Mouse (Mus musculus) MEL (cell line): Measurements from ENCODE around the gene Vsig10l. TPM values are rescaled to one million over a fixed set of nuclear protein-coding genes. Genes with fewer than 3 reads are reported as not detected.

Experiments
- DNase-seq: peaks from one replicate; pipeline ENCODE4 v3.0.0; 2011; ENCODE audit warnings: low read depth, low spot score
- H3K27ac ChIP-seq: 2 replicates; pipeline ENCODE4 v1.5.1; 2012; ENCODE audit warnings: low read depth, mild to moderate bottlenecking, control low read depth, low read length, moderate library complexity; ENCODE audit not compliant: control insufficient read depth
- H3K27me3 ChIP-seq, 2 experiments: fragments of 150-350 bp in 1 of 2; sonication (generic) in 1 of 2; 2 replicates each; pipeline ENCODE4 v1.6.1; 2012; ENCODE audit warnings: low read length in 2 of 2, mild to moderate bottlenecking in 2 of 2, improper control_type of control experiment in 1 of 2, moderate library complexity in 1 of 2; ENCODE audit not compliant: insufficient read depth in 2 of 2, control insufficient read depth in 1 of 2
- H3K36me3 ChIP-seq, 2 experiments: 2 replicates each; pipeline ENCODE4 v1.6.1; 2012 to 2014; ENCODE audit warnings: low read length in 2 of 2, improper control_type of control experiment in 1 of 2, inconsistent platforms in 1 of 2, mild to moderate bottlenecking in 1 of 2; ENCODE audit not compliant: insufficient read depth in 2 of 2, control insufficient read depth in 1 of 2
- H3K4me1 ChIP-seq, 2 experiments: fragments of 150-350 bp in 1 of 2; sonication (generic) in 1 of 2; 2 replicates each; pipeline ENCODE4 v1.6.1; 2012; ENCODE audit warnings: low read length in 2 of 2, improper control_type of control experiment in 1 of 2, mild to moderate bottlenecking in 1 of 2; ENCODE audit not compliant: insufficient read depth in 2 of 2, control insufficient read depth in 1 of 2
- H3K4me3 ChIP-seq, 2 experiments: fragments of 150-350 bp in 1 of 2; sonication (generic) in 1 of 2; 2 replicates each; pipeline ENCODE4 v1.5.1; 2012; ENCODE audit warnings: low read depth in 2 of 2, low read length in 2 of 2, mild to moderate bottlenecking in 2 of 2, moderate library complexity in 2 of 2, control low read depth in 1 of 2, improper control_type of control experiment in 1 of 2; ENCODE audit not compliant: control insufficient read depth in 1 of 2, insufficient read depth in 1 of 2
- H3K79me2 ChIP-seq: 2 replicates; pipeline ENCODE4 v1.6.1; 2012; ENCODE audit warnings: mild to moderate bottlenecking, low read length, moderate library complexity; ENCODE audit not compliant: control insufficient read depth, poor library complexity, insufficient read depth
- H3K9ac ChIP-seq: 2 replicates; pipeline ENCODE4 v1.6.1; 2012; ENCODE audit warnings: low read depth, mild to moderate bottlenecking, control low read depth, low read length, moderate library complexity; ENCODE audit not compliant: control insufficient read depth, poor library complexity, severe bottlenecking
- H3K9me3 ChIP-seq: fragments of 150-350 bp; sonication (generic); replicated peaks from 2 replicates; pipeline ENCODE4 v1.6.1; 2012; ENCODE audit warnings: mild to moderate bottlenecking, low read length, improper control_type of control experiment, moderate library complexity; ENCODE audit not compliant: insufficient read depth
- BHLHE40 ChIP-seq: IDR thresholded peaks from 2 replicates; pipeline ENCODE4 v1.6.1; 2012; ENCODE audit warnings: low read depth, mild to moderate bottlenecking, inconsistent platforms, low read length, improper control_type of control experiment, borderline replicate concordance
- CHD1 ChIP-seq: IDR thresholded peaks from 2 replicates; pipeline ENCODE4 v1.6.1; 2012; ENCODE audit warnings: low read depth, mild to moderate bottlenecking, inconsistent platforms, low read length, improper control_type of control experiment
- E2F4 ChIP-seq: IDR thresholded peaks from 2 replicates; pipeline ENCODE4 v1.6.1; 2011; ENCODE audit warnings: low read depth, low read length, improper control_type of control experiment, borderline replicate concordance
- EP300 ChIP-seq, 2 experiments: IDR thresholded peaks; 2 replicates each; pipeline ENCODE4 v1.6.1; 2011; ENCODE audit warnings: improper control_type of control experiment in 2 of 2, low read length in 2 of 2, low read depth in 1 of 2, mild to moderate bottlenecking in 1 of 2
- HCFC1 ChIP-seq: IDR thresholded peaks from 2 replicates; pipeline ENCODE4 v1.6.1; 2012; ENCODE audit warnings: low read depth, mild to moderate bottlenecking, inconsistent platforms, low read length, improper control_type of control experiment, moderate library complexity
- JUND ChIP-seq: IDR thresholded peaks from 2 replicates; pipeline ENCODE4 v1.6.1; 2011; ENCODE audit warnings: low read depth, mild to moderate bottlenecking, improper control_type of control experiment, low read length
- MAX ChIP-seq: IDR thresholded peaks from 2 replicates; pipeline ENCODE4 v1.6.1; 2011; ENCODE audit warnings: low read length, improper control_type of control experiment
- MAZ ChIP-seq: IDR thresholded peaks from 2 replicates; pipeline ENCODE4 v1.6.1; 2012; ENCODE audit warnings: low read depth, mild to moderate bottlenecking, inconsistent platforms, low read length, improper control_type of control experiment
- MXI1 ChIP-seq: IDR thresholded peaks from 2 replicates; pipeline ENCODE4 v1.6.1; 2011; ENCODE audit warnings: mild to moderate bottlenecking, low read depth, low read length, improper control_type of control experiment
- MYB ChIP-seq: IDR thresholded peaks from 2 replicates; pipeline ENCODE4 v1.6.1; 2011; ENCODE audit warnings: mild to moderate bottlenecking, low read depth, low read length, improper control_type of control experiment
- MYC ChIP-seq: IDR thresholded peaks from 2 replicates; pipeline ENCODE4 v1.6.1; 2011; ENCODE audit warnings: low read depth, mild to moderate bottlenecking, low read length, improper control_type of control experiment, moderate library complexity
- RAD21 ChIP-seq: IDR thresholded peaks from 2 replicates; pipeline ENCODE4 v1.6.1; 2011; ENCODE audit warnings: mild to moderate bottlenecking, low read depth, low read length, improper control_type of control experiment
- TAL1 ChIP-seq: IDR thresholded peaks from 2 replicates; pipeline ENCODE4 v1.6.1; 2012; ENCODE audit warnings: mild to moderate bottlenecking, inconsistent platforms, low read length, moderate library complexity, mixed read lengths
- UBTF ChIP-seq: IDR thresholded peaks from 2 replicates; pipeline ENCODE4 v1.6.1; 2012; ENCODE audit warnings: low read depth, mild to moderate bottlenecking, inconsistent platforms, low read length, improper control_type of control experiment, moderate library complexity, borderline replicate concordance; ENCODE audit not compliant: insufficient read depth
- ZC3H11A ChIP-seq: IDR thresholded peaks from 2 replicates; pipeline ENCODE4 v1.6.1; 2012; ENCODE audit warnings: low read depth, mild to moderate bottlenecking, inconsistent platforms, low read length, improper control_type of control experiment
- ZNF384 ChIP-seq: IDR thresholded peaks from 2 replicates; pipeline ENCODE4 v1.6.1; 2012; ENCODE audit warnings: low read depth, mild to moderate bottlenecking, inconsistent platforms, low read length, improper control_type of control experiment
- polyA plus RNA-seq, 2 experiments: library from polyadenylated mRNA; stranded (reverse) in 1 of 2; unstranded in 1 of 2; fragments of >175 nt in 1 of 2; fragments of >200 nt in 1 of 2; gene quantifications; 2 replicates each; pipeline versions ENCODE4 v1.2.1 to v1.2.4; 2012; ENCODE audit warnings: low replicate concordance in 2 of 2, low read depth in 1 of 2; ENCODE audit not compliant: insufficient read length in 2 of 2, insufficient read depth in 1 of 2, missing spikeins in 1 of 2
- total RNA-seq: library from RNA; depleted of rRNA; stranded (reverse); fragments of 300-350 nt; gene quantifications from 2 replicates; pipeline ENCODE4 v1.2.3, GENCODE M21; 2012

Gene Vsig10l
- total and polyA plus RNA-seq, 3 experiments = 0.08 to 0.65 TPM; not detected in 1

GRCm38 (mm10) chr7:43429500-43429899, 33.5 kb upstream of the Vsig10l start:
- no peak overlapping the region for H3K9ac ChIP-seq

GRCm38 (mm10) chr7:43432891-43433290, 30.1 kb upstream of the Vsig10l start:
- Histone ChIP-seq H3K27me3 (peaks cover 0 to 3% of the 10 kb centered on the region in 2 experiments; a peak in 2 of 4 replicates), H3K27ac (no peak overlapping the region), H3K9me3 (no peaks in the 10 kb centered on the region), H3K36me3 (no peaks in the 10 kb centered on the region), H3K4me1 (no peaks in the 10 kb centered on the region), H3K79me2 (no peaks in the 10 kb centered on the region), H3K4me3 (no peak overlapping the region), H3K9ac (no peak overlapping the region)
- DNase-seq = no peak
- no peak for TF ChIP-seq MYB
- TF ChIP-seq HCFC1 = no peak
- no peak for TF ChIP-seq E2F4
- no peak for TF ChIP-seq MXI1
- TF ChIP-seq MAZ = no peak
- no peak for TF ChIP-seq CHD1
- TF ChIP-seq BHLHE40 = no peak
- TF ChIP-seq MAX = no peak
- TF ChIP-seq, all 39 proteins: peak for 0

More at GRCm38 (mm10) chr7:43429500-43429899, 33.5 kb upstream of the Vsig10l start:
- no peak for DNase-seq
- Histone ChIP-seq H3K36me3 (no peaks in the 10 kb centered on the region), H3K9me3 (no peaks in the 10 kb centered on the region), H3K27ac (no peak overlapping the region), H3K27me3 (peaks cover 0 to 3% of the 10 kb centered on the region in 2 experiments; a peak in 2 of 4 replicates), H3K79me2 (no peaks in the 10 kb centered on the region), H3K4me3 (no peak overlapping the region), H3K4me1 (no peaks in the 10 kb centered on the region)
- TF ChIP-seq CHD1 (no peak), TAL1 (no peak), ZC3H11A (no peak), RAD21 (no peak), MYC (no peak), ZNF384 (no peak), EP300 (IDR thresholded peaks at IDR 0.05; ENCODE audit: low read depth in 1 of 2, low read length in 2 of 2) (no peak), UBTF (no peak), E2F4 (no peak), JUND (no peak)
